Mouse (Mus musculus): ENCODE data around the gene Spg7.

Spg7 gene

GRCm38 (mm10) chr8:123131041-123131440 is 68.3 kb downstream of the Spg7 start:
- no peak for DNase-seq (ENCODE audit: low spot score in 2 of 2)

- no peak for DNase-seq (ENCODE audit: low spot score in 2 of 2)
These were observed 70.2 kb downstream of the Spg7 start for GRCm38 (mm10) chr8:123132953-123133352.

DNA sequence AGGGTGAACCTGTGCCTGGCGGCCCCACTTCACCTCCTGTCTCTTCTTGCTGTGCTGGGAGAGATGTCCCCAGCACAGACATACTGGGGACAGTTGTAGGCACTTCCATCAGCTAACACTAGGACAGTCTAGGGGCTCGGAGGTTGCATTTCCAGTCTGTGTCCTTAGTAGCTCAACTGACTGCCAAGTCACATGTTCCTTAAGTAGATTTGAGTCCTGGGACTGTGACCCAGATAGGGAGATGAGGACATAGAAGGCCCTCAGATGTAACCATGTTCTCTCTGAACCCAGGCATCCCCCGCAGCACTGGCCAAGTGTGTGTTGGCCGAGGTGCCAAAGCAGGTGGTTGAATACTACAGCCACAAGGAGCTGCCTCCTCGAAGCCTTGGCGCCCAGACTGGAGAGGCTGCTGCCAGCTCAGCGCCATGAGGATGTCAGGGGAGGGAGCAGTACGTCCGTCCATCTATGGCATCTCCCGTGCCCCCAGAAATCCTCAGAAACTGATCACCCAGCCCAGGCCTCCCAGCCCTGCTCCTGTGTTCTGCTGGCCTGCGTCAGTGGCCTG is 71.5 kb downstream of the Spg7 start:
- no peak for DNase-seq (ENCODE audit: low spot score in 2 of 2)

- no peak for DNase-seq (ENCODE audit: low spot score in 2 of 2)
These were observed 72.7 kb downstream of the Spg7 start for GRCm38 (mm10) chr8:123135406-123135805.

- no peak for DNase-seq (ENCODE audit: low spot score in 2 of 2)
These were observed 73.1 kb downstream of the Spg7 start for GRCm38 (mm10) chr8:123135806-123136205.

DNA sequence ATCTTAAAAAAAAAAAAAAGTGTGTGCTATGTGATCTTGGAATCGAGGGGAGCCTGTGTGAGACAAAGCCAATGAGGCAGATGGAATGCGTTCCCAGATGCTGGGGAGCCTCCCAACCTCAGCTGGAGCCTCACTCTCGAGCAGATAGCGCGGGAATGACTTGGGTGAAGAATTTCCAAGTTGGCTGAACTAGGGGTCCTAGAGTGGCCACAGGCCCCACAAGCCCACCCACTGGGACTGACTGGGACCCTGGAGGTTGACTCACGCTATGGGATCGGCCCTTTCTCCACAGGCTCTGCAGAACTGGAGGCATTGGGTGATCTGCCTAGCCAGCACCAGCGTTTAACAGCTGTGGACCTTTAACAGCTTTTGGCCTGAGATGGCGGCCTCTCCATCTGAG is 73.5 kb downstream of the Spg7 start:
- DNase-seq (ENCODE audit: low spot score in 2 of 2), result no peak

- DNase-seq (ENCODE audit: low spot score in 2 of 2), result peak in 1 of 2 experiments; percentile 39
These were observed 74.9 kb downstream of the Spg7 start for GRCm38 (mm10) chr8:123137645-123138077.

DNA sequence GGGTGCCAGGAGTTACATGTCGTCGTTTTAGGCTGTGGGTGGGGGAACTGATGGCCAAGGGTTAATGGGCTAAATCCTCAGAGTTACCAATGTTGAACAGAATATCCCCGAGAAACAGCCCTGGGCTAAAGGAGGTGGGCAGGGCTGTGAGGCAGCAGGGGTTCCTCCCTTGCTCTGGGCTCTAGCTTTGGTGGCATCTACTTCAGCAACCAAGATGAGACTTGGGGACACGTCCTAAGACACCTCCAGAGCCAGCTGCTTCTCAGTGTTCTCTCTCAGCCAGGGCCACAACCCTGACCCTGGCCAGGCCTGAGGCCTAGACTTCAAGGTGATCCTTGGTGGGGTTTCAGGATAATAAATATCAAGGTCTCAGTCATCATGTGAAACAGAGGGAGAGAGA is 76.0 kb downstream of the Spg7 start:
- DNase-seq (ENCODE audit: low spot score in 2 of 2), result no peak

DNA sequence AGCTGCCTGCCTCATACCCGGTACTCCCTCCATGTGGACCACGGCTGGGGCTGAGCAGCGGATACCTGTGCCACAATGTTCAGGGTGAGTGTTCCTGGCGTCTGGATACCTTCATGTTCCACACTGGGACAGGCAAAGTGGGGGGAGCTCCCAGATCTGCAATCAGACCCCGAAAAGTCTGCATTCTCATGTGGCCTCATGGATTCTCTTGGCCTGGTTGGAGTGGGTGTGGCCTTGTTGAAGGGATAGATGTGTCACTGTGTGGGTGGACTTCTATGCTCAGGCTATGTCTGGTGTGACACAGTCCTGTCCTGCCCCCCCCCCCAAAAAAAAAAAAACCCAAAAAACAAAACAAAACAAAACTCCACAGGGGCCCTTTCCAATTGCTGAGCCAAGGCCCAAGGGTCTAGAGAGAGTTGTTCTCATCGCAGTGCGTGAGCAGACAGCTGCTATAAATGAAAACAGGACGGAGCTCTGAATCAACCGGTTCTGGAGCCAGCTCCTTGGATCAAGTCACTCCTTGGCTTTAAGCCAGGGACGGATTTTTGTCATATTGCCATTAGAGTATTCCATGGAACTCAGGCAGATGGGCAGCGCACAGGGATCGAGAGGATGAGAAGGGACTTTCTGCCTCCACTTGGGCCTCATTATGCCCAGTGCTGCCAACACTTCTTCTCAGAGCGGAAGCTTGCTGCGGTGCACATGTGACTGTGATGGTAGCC is 79.2 kb downstream of the Spg7 start:
- DNase-seq (ENCODE audit: low spot score in 2 of 2), result no peak

GRCm38 (mm10) chr8:123145279-123145678 is 82.5 kb downstream of the Spg7 start:
- no peak for DNase-seq (ENCODE audit: low spot score in 2 of 2)

DNA sequence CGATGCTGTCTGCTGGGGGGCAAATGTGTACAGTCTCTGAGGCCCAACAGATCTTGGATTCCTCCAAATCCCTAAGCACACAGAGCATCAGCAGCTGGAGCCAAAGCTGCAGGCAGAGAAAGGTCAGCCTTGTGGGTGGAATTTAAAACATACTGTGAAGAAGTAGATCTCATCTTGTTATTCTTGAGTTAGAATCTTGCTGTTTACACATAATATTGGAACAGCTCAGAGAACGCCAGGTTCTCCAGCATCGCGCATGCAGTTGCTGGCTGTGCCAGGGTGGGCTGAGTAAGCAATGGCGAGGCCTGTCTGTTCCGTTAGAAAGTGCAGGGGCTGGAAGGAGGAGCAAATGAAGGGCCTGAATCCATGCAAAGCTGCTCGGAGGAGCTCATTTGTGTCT is 83.6 kb downstream of the Spg7 start:
- DNase-seq (ENCODE audit: low spot score in 2 of 2), result no peak
